Mouse (Mus musculus) E14TG2a.4 (cell line): ENCODE results near the gene Tank.

Experiments used
- H3K27me3 ChIP-seq: 2 replicates; pipeline ENCODE4 v1.6.1; 2014; ENCODE audit warnings: low read length, control low read depth; ENCODE audit not compliant: insufficient read depth
- H3K36me3 ChIP-seq: 2 replicates; pipeline ENCODE4 v1.6.1; 2014; ENCODE audit warnings: low read length, control low read depth; ENCODE audit not compliant: insufficient read depth
- H3K4me1 ChIP-seq: replicated peaks from 2 replicates; pipeline ENCODE4 v1.6.1; 2014; ENCODE audit warnings: low read depth, low read length, control low read depth
- H3K4me3 ChIP-seq: replicated peaks from 2 replicates; pipeline ENCODE4 v1.5.1; 2014; ENCODE audit warnings: mild to moderate bottlenecking, low read length
- H3K9me3 ChIP-seq: 2 replicates; pipeline ENCODE4 v1.6.1; 2014; ENCODE audit warnings: low read length, control low read depth
- CTCF ChIP-seq: conservative IDR thresholded peaks from 2 replicates; pipeline ENCODE4 v1.5.1; 2014; ENCODE audit warnings: low read length
- NANOG ChIP-seq: IDR thresholded peaks from 2 replicates; pipeline ENCODE4 v1.6.1; 2014; ENCODE audit warnings: borderline replicate concordance, low read length, mixed read lengths
- POU5F1 ChIP-seq: IDR thresholded peaks from 2 replicates; pipeline ENCODE4 v1.6.1; 2014; ENCODE audit warnings: low read length, borderline replicate concordance

The Tank gene

GRCm38 (mm10) chr2:61571343-61571955, 6.9 kb upstream of the Tank start:
- Histone ChIP-seq H3K4me3 (no peak overlapping the region), H3K9me3 (peaks cover 2% of the 10 kb centered on the region; the same call in 1 of the 2 replicates), H3K36me3 (no peaks in the 10 kb centered on the region), H3K27me3 (no peaks in the 10 kb centered on the region), H3K4me1 (0 out of 2 replicates have a peak, but pooled peaks cover 3% of the 10 kb centered on the region)
- no peak for TF ChIP-seq POU5F1
- no peak for TF ChIP-seq CTCF
- no peak for TF ChIP-seq NANOG

- H3K4me3 ChIP-seq: no peak overlapping the region
- H3K9me3 ChIP-seq: no peaks in the 10 kb centered on the region
- peaks cover 4% of the 10 kb centered on the region; the same call in 1 of the 2 replicates for H3K4me1 ChIP-seq
- H3K27me3 ChIP-seq: no peaks in the 10 kb centered on the region
- no peaks in the 10 kb centered on the region for H3K36me3 ChIP-seq
- TF ChIP-seq NANOG (no peak), POU5F1 (no peak), CTCF (no peak)
Observed at GRCm38 (mm10) chr2:61576497-61576896, 1.9 kb upstream of the Tank start.

- no peak overlapping the region for H3K4me3 ChIP-seq
- H3K27me3 ChIP-seq: no peaks in the 10 kb centered on the region
- peaks cover 4% of the 10 kb centered on the region; the same call in 1 of the 2 replicates for H3K4me1 ChIP-seq
- no peaks in the 10 kb centered on the region for H3K9me3 ChIP-seq
- no peaks in the 10 kb centered on the region for H3K36me3 ChIP-seq
- TF ChIP-seq POU5F1 (no peak), CTCF (no peak), NANOG (no peak)
Observed at GRCm38 (mm10) chr2:61576928-61577695, 1.3 kb upstream of the Tank start.

GRCm38 (mm10) chr2:61577696-61578062, 706 bp upstream of the Tank start:
- Histone ChIP-seq H3K9me3 (no peaks in the 10 kb centered on the region), H3K4me3 (no peak overlapping the region), H3K36me3 (no peaks in the 10 kb centered on the region), H3K4me1 (peaks cover 4% of the 10 kb centered on the region; the same call in 1 of the 2 replicates), H3K27me3 (no peaks in the 10 kb centered on the region)
- TF ChIP-seq CTCF: no peak
- TF ChIP-seq POU5F1: no peak
- no peak for TF ChIP-seq NANOG

DNA sequence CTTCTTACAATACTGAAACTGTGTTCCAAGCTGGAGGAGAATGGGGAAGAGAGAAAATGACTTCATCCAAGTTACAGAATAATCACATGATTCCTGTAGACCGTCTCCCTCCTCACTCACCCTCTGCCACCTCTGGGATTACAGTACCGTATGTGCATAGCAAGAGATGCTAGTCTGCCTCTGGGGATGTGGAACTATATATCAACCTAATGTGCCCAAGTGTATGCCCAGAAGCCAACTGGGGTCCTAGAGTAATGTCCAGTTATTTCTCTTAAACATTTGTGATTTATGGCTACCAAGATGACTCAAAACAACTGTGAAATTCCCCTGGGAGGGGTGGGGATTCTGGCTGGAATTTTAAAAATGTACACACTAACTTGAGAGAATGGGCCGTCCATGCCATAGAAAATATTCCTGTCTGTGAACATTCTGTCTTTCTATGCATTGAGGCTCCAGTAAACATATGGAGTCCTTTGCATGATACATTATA, 1.2 kb downstream of the Tank start:
- H3K4me1 ChIP-seq: peaks cover 4% of the 10 kb centered on the region; the same call in 1 of the 2 replicates
- H3K4me3 ChIP-seq: no peak overlapping the region

GRCm38 (mm10) chr2:61580091-61580490, 1.7 kb downstream of the Tank start:
- Histone ChIP-seq H3K4me1 (peaks cover 4% of the 10 kb centered on the region; the same call in 1 of the 2 replicates), H3K36me3 (no peaks in the 10 kb centered on the region), H3K27me3 (no peaks in the 10 kb centered on the region), H3K4me3 (no peak overlapping the region), H3K9me3 (no peaks in the 10 kb centered on the region)
- no peak for TF ChIP-seq NANOG
- no peak for TF ChIP-seq CTCF
- no peak for TF ChIP-seq POU5F1

More for the DNA sequence above, 1.2 kb downstream of the Tank start:
- H3K9me3 ChIP-seq: no peaks in the 10 kb centered on the region
- no peaks in the 10 kb centered on the region for H3K27me3 ChIP-seq
- TF ChIP-seq NANOG (no peak), POU5F1 (no peak), CTCF (no peak)
- no peaks in the 10 kb centered on the region for H3K36me3 ChIP-seq

DNA sequence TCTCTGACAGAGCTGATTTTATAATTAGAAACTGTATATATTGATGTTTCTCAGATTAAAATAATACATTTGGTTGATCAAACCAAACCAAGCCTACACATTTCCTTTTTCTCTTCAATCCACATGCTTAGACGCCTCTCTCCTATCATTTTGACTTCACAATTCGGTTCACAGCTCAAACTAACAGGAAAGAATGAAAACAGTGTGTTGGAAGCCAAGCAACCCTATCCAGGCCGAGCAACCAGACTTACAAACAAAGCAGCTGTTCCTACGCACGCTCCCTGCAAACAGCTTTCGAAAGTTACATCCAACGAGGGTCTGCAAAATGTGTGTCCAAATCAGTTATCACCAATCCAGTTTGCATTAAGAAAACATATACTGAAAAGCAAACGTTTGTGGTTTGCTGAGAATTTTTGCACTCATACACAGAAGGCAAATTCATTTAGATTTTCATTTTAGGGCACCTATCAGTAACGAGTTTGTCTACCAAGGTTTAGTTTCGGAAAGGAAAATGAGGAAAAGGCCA, 2.2 kb downstream of the Tank start:
- Histone ChIP-seq H3K4me1 (peaks cover 4% of the 10 kb centered on the region; the same call in 1 of the 2 replicates), H3K27me3 (no peaks in the 10 kb centered on the region), H3K36me3 (no peaks in the 10 kb centered on the region), H3K9me3 (no peaks in the 10 kb centered on the region), H3K4me3 (no peak overlapping the region)
- TF ChIP-seq CTCF (no peak), POU5F1 (no peak), NANOG (no peak)
